Mouse (Mus musculus): ENCODE results near the gene Ece2. TPM values are rescaled to one million over a fixed set of nuclear protein-coding genes. Genes with fewer than 3 reads are reported as not detected.
A peak's percentile ranks its signal among the peaks of the same experiment; 100 is the strongest.

Gene Ece2
- polyA plus RNA-seq, 1 experiment: 0.07 TPM

DNA sequence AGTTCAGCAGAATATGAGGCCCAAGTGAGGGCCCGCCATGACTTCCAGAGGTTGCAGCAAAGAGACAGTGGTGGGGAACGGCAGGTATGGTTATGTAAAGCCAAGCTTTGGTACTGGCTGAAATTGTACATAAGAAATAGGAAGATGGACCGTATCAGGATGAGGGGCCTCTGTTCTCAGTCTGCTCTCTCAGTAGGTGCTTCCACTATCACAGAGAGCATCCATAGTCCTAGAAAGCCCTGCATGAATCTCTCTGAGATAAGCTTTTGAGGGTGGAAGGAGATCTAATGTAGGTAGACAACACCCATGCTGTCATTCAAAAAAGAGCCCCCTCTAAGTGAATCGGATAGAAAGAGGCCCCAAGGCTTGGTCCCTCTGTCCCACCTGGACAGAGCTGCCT lies 33.9 kb upstream of the Ece2 start:
- Histone ChIP-seq H3K36me3 (ENCODE audit: control insufficient read depth, insufficient read depth, low read length) (no peaks in the 10 kb centered on the region), H3K27ac (ENCODE audit: insufficient read depth, low read length) (no peak overlapping the region), H3K4me1 (ENCODE audit: control insufficient read depth, insufficient read depth, insufficient read length) (no peaks in the 10 kb centered on the region), H3K27me3 (ENCODE audit: control insufficient read depth, insufficient read depth, low read length) (peaks cover 3% of the 10 kb centered on the region), H3K4me3 (ENCODE audit: extremely low read depth, insufficient read depth, insufficient read length) (no peak overlapping the region)
- TF ChIP-seq POLR2A (IDR thresholded peaks at IDR 0.05; ENCODE audit: low read depth, low read length) (no peak), CTCF (IDR thresholded peaks at IDR 0.05; ENCODE audit: extremely low read depth, insufficient read depth, insufficient read length, insufficient replicate concordance) (no peak)
- WGBS: 82% methylated on average over 4 of the region's 4 CpGs
- DNase-seq (ENCODE audit: low read depth in 1 of 2, low spot score in 2 of 2): no peak

- Histone ChIP-seq H3K27me3 (ENCODE audit: control insufficient read depth, insufficient read depth, low read length) (no peaks in the 10 kb centered on the region; the same call in none of the 2 replicates), H3K4me3 (ENCODE audit: extremely low read depth, insufficient read depth, insufficient read length) (no peak overlapping the region), H3K4me1 (ENCODE audit: control insufficient read depth, insufficient read depth, insufficient read length) (no peaks in the 10 kb centered on the region), H3K36me3 (ENCODE audit: control insufficient read depth, insufficient read depth, low read length) (no peaks in the 10 kb centered on the region), H3K27ac (ENCODE audit: insufficient read depth, low read length) (no peak overlapping the region)
- no peak for TF ChIP-seq POLR2A (IDR thresholded peaks at IDR 0.05; ENCODE audit: low read depth, low read length)
- TF ChIP-seq CTCF (IDR thresholded peaks at IDR 0.05; ENCODE audit: extremely low read depth, insufficient read depth, insufficient read length, insufficient replicate concordance): no peak
- 72% methylated on average over 7 of the region's 7 CpGs for WGBS
- DNase-seq (ENCODE audit: low read depth in 1 of 2, low spot score in 2 of 2): no peak
Measured at GRCm38 (mm10) chr16:20596687-20597441, 32.8 kb upstream of the Ece2 start.

DNA sequence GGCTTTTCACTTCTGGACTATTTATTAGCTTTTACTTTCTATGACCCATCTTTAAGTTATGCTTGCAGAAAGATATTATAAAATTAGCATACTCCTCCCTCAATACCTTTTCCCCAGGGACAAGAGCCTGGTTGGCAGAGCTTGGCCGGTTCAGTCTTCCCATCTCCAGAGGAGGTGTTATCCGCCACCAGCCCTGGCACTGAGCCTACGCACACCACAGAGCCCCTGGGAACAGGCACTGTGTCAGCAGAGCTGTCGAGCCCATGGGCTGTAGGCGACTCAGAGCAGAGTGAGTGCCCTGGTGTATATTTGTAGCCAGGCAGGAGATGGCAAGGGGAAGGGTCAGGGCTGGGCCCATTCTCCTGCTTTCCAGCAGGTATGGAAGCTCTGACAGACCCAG lies 29.1 kb upstream of the Ece2 start:
- Histone ChIP-seq H3K36me3 (ENCODE audit: control insufficient read depth, insufficient read depth, low read length) (peaks cover 4% of the 10 kb centered on the region), H3K4me3 (ENCODE audit: extremely low read depth, insufficient read depth, insufficient read length) (no peak overlapping the region), H3K27me3 (ENCODE audit: control insufficient read depth, insufficient read depth, low read length) (no peaks in the 10 kb centered on the region), H3K27ac (ENCODE audit: insufficient read depth, low read length) (no peak overlapping the region), H3K4me1 (ENCODE audit: control insufficient read depth, insufficient read depth, insufficient read length) (no peaks in the 10 kb centered on the region)
- TF ChIP-seq CTCF (IDR thresholded peaks at IDR 0.05; ENCODE audit: extremely low read depth, insufficient read depth, insufficient read length, insufficient replicate concordance): no peak
- no peak for TF ChIP-seq POLR2A (IDR thresholded peaks at IDR 0.05; ENCODE audit: low read depth, low read length)
- 78% methylated on average over 5 of the region's 5 CpGs for WGBS
- DNase-seq (ENCODE audit: low read depth in 1 of 2, low spot score in 2 of 2): no peak

GRCm38 (mm10) chr16:20604705-20605104 lies 24.9 kb upstream of the Ece2 start:
- 84% methylated on average over 9 of the region's 9 CpGs for WGBS
- TF ChIP-seq POLR2A (IDR thresholded peaks at IDR 0.05; ENCODE audit: low read depth, low read length) (no peak), CTCF (IDR thresholded peaks at IDR 0.05; ENCODE audit: extremely low read depth, insufficient read depth, insufficient read length, insufficient replicate concordance) (no peak)
- Histone ChIP-seq H3K4me3 (ENCODE audit: extremely low read depth, insufficient read depth, insufficient read length) (no peak overlapping the region), H3K27me3 (ENCODE audit: control insufficient read depth, insufficient read depth, low read length) (no peaks in the 10 kb centered on the region), H3K4me1 (ENCODE audit: control insufficient read depth, insufficient read depth, insufficient read length) (no peaks in the 10 kb centered on the region), H3K36me3 (ENCODE audit: control insufficient read depth, insufficient read depth, low read length) (peaks cover 17% of the 10 kb centered on the region), H3K27ac (ENCODE audit: insufficient read depth, low read length) (no peak overlapping the region)
- no peak for DNase-seq (ENCODE audit: low read depth in 1 of 2, low spot score in 2 of 2)

DNA sequence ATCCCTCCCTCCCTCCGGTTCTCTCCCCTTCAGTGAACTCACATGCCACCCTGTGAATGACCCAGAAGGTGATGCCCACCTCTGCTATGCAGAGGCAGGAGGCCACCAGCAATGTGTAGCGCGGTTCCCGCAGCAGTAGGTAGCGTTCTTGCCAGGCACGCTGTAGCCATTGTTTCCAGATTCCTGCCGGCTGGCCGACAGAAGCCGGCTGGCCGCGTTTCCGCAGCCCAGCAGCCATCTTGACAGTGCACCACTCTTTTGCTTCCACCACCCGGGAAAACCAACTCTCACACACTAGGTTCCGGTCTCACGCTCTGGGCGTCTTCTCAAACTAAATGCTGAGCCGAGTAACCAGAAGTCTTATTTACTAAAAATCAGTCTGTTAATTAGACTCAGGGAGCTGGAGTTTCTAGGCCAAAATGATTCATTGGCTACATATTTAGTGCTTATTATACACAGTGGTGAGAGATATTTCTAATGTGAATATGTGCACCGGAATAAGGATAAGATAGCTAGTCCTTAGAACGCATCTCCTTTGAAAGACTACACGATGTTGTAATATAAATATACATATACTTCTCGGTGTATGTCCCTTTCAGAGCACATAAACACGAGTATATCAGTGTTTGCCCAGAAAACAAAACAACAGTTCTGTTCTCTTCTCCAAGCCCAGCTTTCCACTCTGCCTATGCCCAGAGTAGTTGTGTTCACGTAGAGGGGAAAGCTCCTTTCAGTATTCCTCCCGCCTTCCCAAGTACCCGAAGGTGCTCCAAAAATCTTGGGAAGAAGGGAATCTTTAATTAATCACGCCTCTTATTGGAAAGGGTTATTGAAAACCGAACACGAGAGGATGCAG lies 18.9 kb upstream of the Ece2 start:
- Histone ChIP-seq H3K36me3 (ENCODE audit: control insufficient read depth, insufficient read depth, low read length) (peaks cover 10% of the 10 kb centered on the region; the same call in 1 of the 2 replicates), H3K4me1 (ENCODE audit: control insufficient read depth, insufficient read depth, insufficient read length) (peaks cover 2% of the 10 kb centered on the region), H3K27ac (ENCODE audit: insufficient read depth, low read length) (peak overlapping the region; percentile 24), H3K4me3 (ENCODE audit: extremely low read depth, insufficient read depth, insufficient read length) (peak overlapping the region; percentile 80), H3K27me3 (ENCODE audit: control insufficient read depth, insufficient read depth, low read length) (no peaks in the 10 kb centered on the region)
- WGBS: 1% methylated on average over 28 of the region's 28 CpGs
- DNase-seq (ENCODE audit: low read depth in 1 of 2, low spot score in 2 of 2): peak; percentile 62 to 72
- TF ChIP-seq POLR2A (IDR thresholded peaks at IDR 0.05; ENCODE audit: low read depth, low read length) (peak; percentile 84), CTCF (IDR thresholded peaks at IDR 0.05; ENCODE audit: extremely low read depth, insufficient read depth, insufficient read length, insufficient replicate concordance) (no peak)

- 1% methylated on average over 41 of the region's 41 CpGs for WGBS
- peak within 1 kb of the TSS; percentile 24 for H3K27ac ChIP-seq (ENCODE audit: insufficient read depth, low read length)
- H3K4me3 ChIP-seq (ENCODE audit: extremely low read depth, insufficient read depth, insufficient read length): peak within 1 kb of the TSS; percentile 80
- DNase-seq (ENCODE audit: low read depth in 1 of 2, low spot score in 2 of 2): peak; percentile 75 to 81
- H3K36me3 ChIP-seq (ENCODE audit: control insufficient read depth, insufficient read depth, low read length): peaks cover 8% of the 10 kb centered on the region; the same call in 1 of the 2 replicates
- peaks cover 2% of the 10 kb centered on the region for H3K4me1 ChIP-seq (ENCODE audit: control insufficient read depth, insufficient read depth, insufficient read length)
- TF ChIP-seq POLR2A (IDR thresholded peaks at IDR 0.05; ENCODE audit: low read depth, low read length) (no peak; the same call in 1 of the 2 replicates), CTCF (IDR thresholded peaks at IDR 0.05; ENCODE audit: extremely low read depth, insufficient read depth, insufficient read length, insufficient replicate concordance) (no peak)
- H3K27me3 ChIP-seq (ENCODE audit: control insufficient read depth, insufficient read depth, low read length): no peaks in the 10 kb centered on the region
Measured at GRCm38 (mm10) chr16:20611357-20612227, 18.0 kb upstream of the Ece2 start, which contains the start of the genes Eef1akmt4, Gm49333 and Alg3. TSS of gene Eef1akmt4 (plus strand) at chr16:20611593. TSS of gene Gm49333 (plus strand) at chr16:20611610. TSS of gene Alg3 (minus strand) at chr16:20611735.
